Mouse (Mus musculus): ENCODE measurements around the gene Cpeb1. TPM values are rescaled to one million over a fixed set of nuclear protein-coding genes. Genes with fewer than 3 reads are reported as not detected.
"Not testable (repeated sequence)": the region's sequence is repeated elsewhere in the genome, so short reads cannot be mapped to it uniquely, and the experiment has no call there.

Gene Cpeb1
- 10 to 100 TPM in 1 of 2 experiments, 1 to 10 TPM in 1; 7.2 to 10.9 TPM for total RNA-seq (2021)
- long read RNA-seq, experiment 1, partial matches to known transcripts, result 1 of 4 reads
- long read RNA-seq, experiment 1, other reads (novel, unspliced or antisense), result 3 of 4 reads
- long read RNA-seq, experiment 2, partial matches to known transcripts, result 2 of 8 reads
- long read RNA-seq, experiment 2, other reads (novel, unspliced or antisense), result 6 of 8 reads

GRCm38 (mm10) chr7:81455155-81455651 is at the start of gene Cpeb1:
TSS of gene Cpeb1 (minus strand) at chr7:81455465.
- DNase-seq (ENCODE audit: low spot score in 2 of 2), result peak in 1 of 2 experiments; percentile 64

GRCm38 (mm10) chr7:81501050-81501449 is 45.8 kb upstream of the Cpeb1 start:
- no peak for DNase-seq (ENCODE audit: low spot score in 2 of 2)

GRCm38 (mm10) chr7:81498181-81498580 is 42.9 kb upstream of the Cpeb1 start, which contains the start of gene BC048679:
TSS of gene BC048679 (minus strand) at chr7:81498281.
- no peak for DNase-seq (ENCODE audit: low spot score in 2 of 2)

DNA sequence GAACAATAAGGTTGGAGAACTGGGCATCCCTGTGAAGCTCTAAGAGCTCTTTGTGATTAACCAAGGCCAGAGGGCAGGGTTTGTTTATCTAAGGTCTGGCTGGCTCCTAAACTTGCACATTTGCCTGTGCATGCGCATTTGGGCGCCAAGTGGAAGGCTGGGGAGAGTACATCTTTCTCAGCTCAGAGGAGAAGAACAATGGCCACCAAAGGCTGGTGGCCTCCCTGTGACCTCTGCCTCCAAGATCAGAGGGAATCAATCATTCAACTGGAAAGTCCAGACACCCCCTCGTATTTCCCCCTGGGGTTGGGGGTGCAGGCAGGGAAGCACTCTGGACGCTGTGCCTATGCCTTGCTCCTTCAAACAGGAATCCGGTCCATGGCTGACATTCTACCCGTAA is 41.9 kb upstream of the Cpeb1 start:
- DNase-seq (ENCODE audit: low spot score in 2 of 2), result no peak

GRCm38 (mm10) chr7:81493331-81494021 is 38.2 kb upstream of the Cpeb1 start, which contains the start of gene Ap3b2:
TSS of gene Ap3b2 (minus strand) at chr7:81493925.
- DNase-seq (ENCODE audit: low spot score in 2 of 2), result peak; percentile 66 to 79

GRCm38 (mm10) chr7:81492628-81493027 is 37.4 kb upstream of the Cpeb1 start:
- no peak for DNase-seq (ENCODE audit: low spot score in 2 of 2)

DNA sequence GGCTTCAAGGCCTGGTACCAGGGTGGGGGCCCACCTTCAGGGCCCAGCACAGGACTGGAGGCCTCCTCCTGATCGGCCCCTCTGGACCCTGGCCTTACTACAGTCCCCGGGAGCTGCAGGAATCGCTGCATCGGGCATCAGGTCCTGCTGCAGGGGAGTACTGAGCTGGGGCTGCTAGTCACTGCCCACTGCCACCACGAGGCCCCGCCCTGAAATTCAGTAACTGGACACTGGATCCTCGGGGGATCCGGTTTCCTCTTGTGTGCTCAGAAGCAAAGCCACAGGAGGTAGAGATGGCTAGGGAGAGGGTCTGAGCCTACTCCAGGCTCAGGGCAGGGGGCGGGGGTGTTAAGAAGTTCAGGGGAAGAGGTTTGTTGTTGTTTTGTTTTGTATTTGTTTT is 34.4 kb upstream of the Cpeb1 start:
- DNase-seq (ENCODE audit: low spot score in 2 of 2), result no peak

GRCm38 (mm10) chr7:81480800-81481199 is 25.5 kb upstream of the Cpeb1 start:
- DNase-seq (ENCODE audit: low spot score in 2 of 2), result no peak

DNA sequence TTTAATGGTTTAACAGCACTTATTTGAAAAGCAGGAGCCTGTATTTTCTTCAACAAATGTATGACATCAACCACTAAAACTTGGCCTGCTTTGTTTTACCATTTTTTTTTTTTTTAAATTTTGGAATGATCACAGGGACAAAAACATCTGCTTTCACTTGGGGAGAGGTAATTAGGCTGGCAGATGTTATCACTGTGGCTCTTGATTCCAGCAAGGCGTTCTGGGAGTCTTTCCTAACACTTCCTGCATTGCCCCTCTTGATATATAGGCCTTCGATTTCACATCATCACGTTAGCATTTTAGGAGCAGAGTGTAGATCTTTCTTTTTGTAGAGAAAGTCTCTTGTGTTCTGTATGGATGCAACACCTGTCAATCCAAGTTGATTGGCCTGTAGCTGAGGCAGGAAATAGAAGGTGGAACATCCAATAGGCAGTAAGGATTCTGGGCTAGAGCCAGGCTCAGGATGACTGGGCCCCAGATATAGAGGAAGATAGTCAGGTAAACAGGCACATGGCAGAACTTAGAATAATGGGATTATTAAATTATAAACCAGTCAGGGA is 24.3 kb upstream of the Cpeb1 start:
- DNase-seq (ENCODE audit: low spot score in 2 of 2), result no peak

DNA sequence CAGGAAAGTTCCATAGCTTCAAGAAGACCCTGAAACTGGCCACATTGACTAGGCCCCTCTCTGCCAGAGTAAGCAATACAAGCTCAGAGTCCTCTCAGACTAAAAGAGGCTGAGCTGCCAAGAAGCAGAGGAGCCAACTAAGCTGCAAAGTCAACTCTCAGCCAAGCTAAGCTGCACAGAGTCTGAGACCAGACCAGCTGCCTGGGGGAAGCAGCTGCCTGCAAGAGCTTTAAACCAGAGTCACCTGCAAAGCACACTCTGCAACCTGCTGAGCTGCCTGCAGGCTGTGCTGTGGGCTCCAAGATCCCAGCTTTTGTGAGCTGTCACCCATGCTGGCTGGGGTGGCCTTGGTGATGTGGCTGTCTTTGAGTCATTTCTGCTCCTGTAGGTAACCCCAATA is 23.0 kb upstream of the Cpeb1 start:
- not testable (repeated sequence) for DNase-seq (ENCODE audit: low spot score in 2 of 2)

GRCm38 (mm10) chr7:81476833-81477232 is 21.6 kb upstream of the Cpeb1 start:
- no peak for DNase-seq (ENCODE audit: low spot score in 2 of 2)

DNA sequence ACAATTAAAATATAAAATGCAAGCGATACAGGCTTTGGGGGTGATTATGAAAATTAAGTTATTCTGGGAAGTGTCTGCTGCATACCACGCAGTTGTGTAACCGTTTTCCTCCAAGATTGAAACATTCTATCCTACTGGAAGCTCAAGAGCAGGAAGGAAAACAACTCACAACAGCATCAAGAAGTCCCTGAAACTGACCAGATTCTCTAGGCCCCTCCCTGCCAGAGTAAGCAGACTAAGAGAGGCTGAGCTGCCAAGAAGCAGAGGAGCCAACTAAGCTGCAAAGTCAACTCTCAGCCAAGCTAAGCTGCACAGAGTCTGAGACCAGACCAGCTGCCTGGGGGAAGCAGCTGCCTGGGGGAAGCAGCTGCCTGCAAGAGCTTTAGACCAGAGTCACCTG is 20.0 kb upstream of the Cpeb1 start:
- no peak for DNase-seq (ENCODE audit: low spot score in 2 of 2)

GRCm38 (mm10) chr7:81464906-81465450 is 9.7 kb upstream of the Cpeb1 start:
- DNase-seq (ENCODE audit: low spot score in 2 of 2), result peak in 1 of 2 experiments; percentile 11

- DNase-seq (ENCODE audit: low spot score in 2 of 2), result peak in 1 of 2 experiments; percentile 14
Measured at GRCm38 (mm10) chr7:81464116-81464515, 8.9 kb upstream of the Cpeb1 start.

DNA sequence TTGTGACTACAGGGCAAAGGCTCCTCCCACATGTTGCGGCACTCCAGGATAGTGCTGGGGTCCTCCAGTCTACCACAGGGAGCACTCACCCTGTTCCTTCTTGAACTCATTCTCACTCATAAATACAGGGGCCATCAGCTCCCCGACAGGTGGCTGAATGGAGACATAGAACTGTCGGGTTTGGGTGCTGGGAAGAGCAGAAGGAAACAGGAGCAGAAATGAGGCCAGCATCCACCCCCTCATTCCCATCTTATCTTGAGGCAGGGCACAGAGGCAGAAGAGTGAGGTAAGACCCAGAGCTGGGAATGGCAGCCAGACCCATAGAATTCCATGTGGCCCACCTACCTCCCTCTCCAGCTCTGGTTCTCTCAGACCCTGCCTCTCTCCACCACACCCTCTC is 7.5 kb upstream of the Cpeb1 start:
- DNase-seq (ENCODE audit: low spot score in 2 of 2), result peak in 1 of 2 experiments; percentile 4

- peak in 1 of 2 experiments; percentile 42 for DNase-seq (ENCODE audit: low spot score in 2 of 2)
Measured at GRCm38 (mm10) chr7:81454331-81455039, 780 bp downstream of the Cpeb1 start.

DNA sequence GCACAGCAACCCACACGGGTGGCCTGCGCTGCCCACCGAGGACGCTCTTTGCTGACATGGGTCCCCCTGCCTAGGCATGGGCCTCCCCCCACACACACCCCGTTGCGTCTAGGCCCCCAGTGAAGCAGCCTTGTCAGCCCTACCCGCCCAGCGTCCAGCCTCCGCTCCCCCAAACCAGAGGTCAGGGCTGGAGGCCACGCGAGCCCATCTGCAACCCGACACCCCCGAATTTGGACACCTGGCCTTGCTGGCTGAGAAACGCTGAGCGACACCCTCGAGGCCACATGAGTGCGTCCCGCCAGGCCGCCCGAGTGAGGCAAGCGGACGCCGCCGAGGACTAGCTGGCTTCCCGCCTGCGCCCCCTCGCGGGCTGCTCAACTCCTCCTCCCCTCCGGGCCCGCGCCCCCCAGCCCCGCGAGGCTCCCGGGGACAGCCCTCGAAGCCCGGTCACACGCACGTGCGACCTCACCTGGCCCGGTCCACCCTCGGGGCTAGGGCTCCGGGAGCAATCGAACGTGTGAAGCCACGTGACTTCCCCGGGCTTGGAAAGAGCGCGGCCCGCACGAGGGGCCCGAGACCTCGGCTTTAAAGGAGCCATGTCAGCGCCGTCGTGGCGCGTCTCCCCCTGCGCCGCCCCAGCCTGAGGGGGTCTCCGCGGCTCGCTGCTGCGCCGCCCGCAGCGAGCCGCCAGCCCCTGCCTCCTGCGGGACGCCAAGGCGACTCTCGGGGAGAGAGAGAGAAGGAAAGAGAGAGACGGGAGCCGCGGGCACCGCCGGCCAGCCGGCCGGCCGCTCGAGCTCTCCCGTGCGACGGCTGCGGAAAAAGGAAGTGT is 1.6 kb downstream of the Cpeb1 start:
- no peak for DNase-seq (ENCODE audit: low spot score in 2 of 2)

DNA sequence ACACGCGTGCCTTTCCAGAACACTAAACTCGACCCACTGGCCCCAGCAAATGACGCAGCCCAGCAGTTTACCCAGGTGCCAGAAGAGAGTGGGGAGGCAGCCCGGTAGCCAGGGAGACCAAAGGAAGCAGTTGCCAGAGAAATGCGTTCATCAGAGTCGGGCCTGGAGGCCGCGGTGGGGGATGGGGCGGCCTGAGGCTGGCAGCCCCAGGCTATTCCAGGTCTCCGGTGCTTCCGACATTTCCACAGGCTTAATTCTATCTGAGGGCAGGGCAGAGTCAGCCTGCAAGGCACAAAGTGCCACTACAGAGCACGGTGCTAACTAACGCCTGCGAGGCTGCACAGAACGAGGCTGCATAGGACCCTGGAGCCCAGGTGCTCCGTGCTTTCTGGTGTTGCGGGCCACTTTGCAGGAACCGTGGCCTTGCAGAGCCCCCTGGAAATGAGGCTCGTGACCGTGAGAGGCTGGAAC is 2.3 kb downstream of the Cpeb1 start:
- no peak for DNase-seq (ENCODE audit: low spot score in 2 of 2)

- no peak for DNase-seq (ENCODE audit: low spot score in 2 of 2)
Measured at GRCm38 (mm10) chr7:81398957-81399356, 56.3 kb downstream of the Cpeb1 start.

- DNase-seq (ENCODE audit: low spot score in 2 of 2), result no peak
Measured at GRCm38 (mm10) chr7:81379363-81379762, 75.9 kb downstream of the Cpeb1 start.

Measured in gastrocnemius, postnatal 4 days (tissue).